Mouse (Mus musculus) liver, embryonic 14.5 days (tissue): ENCODE data around the gene Cep295nl. TPM values are rescaled to one million over a fixed set of nuclear protein-coding genes. Genes with fewer than 3 reads are reported as not detected.
A peak's percentile ranks its signal among the peaks of the same experiment; 100 is the strongest.

Experiments used
- ATAC-seq: fragments of 200-750 bp; cut with Nextera tagmentation; 2 replicates; pipeline ENCODE4 v1.8.0; 2017; ENCODE audit warnings: moderate number of reproducible peaks, mild to moderate bottlenecking, moderate library complexity; ENCODE audit not compliant: insufficient read depth
- DNase-seq, 3 experiments: peaks; one replicate each; pipeline ENCODE4 v3.0.0-alpha.2; 2012 to 2013; ENCODE audit warnings: low read depth in 3 of 3, low spot score in 3 of 3
- H3K27ac ChIP-seq: fragments of 300-500 bp; sonication (generic); 2 replicates; pipeline ENCODE4 v1.5.1; 2014; ENCODE audit warnings: moderate library complexity, mild to moderate bottlenecking, control low read depth, inconsistent platforms
- H3K27me3 ChIP-seq: fragments of 300-500 bp; sonication (generic); 2 replicates; pipeline ENCODE4 v1.6.1; 2014; ENCODE audit warnings: mild to moderate bottlenecking, low read length, moderate library complexity; ENCODE audit not compliant: control insufficient read depth, insufficient read depth
- H3K36me3 ChIP-seq: fragments of 300-500 bp; sonication (generic); replicated peaks from 2 replicates; pipeline ENCODE4 v1.6.1; 2014; ENCODE audit warnings: low read depth; ENCODE audit not compliant: control insufficient read depth, insufficient read depth
- H3K4me1 ChIP-seq, 2 experiments: fragments of 200-500 bp in 1 of 2; fragments of 300-500 bp in 1 of 2; sonication (generic) in 1 of 2; replicated peaks; 2 replicates each; pipeline ENCODE4 v1.6.1; 2012 to 2014; ENCODE audit warnings: antibody characterized with exemption in 1 of 2, inconsistent platforms in 1 of 2, low read length in 1 of 2; ENCODE audit not compliant: control insufficient read depth in 2 of 2, insufficient read depth in 2 of 2
- H3K4me2 ChIP-seq: fragments of 300-500 bp; sonication (generic); 2 replicates; pipeline ENCODE4 v1.6.1; 2014; ENCODE audit warnings: low read depth, mild to moderate bottlenecking, control low read depth, moderate library complexity
- H3K4me3 ChIP-seq, 2 experiments: fragments of 200-500 bp in 1 of 2; fragments of 300-500 bp in 1 of 2; sonication (generic) in 1 of 2; 2 replicates each; pipeline ENCODE4 v1.5.1; 2012 to 2014; ENCODE audit warnings: low read depth in 2 of 2, low read length in 2 of 2, mild to moderate bottlenecking in 2 of 2, control low read depth in 1 of 2, inconsistent platforms in 1 of 2, moderate library complexity in 1 of 2; ENCODE audit not compliant: insufficient read depth in 1 of 2
- H3K9ac ChIP-seq: fragments of 300-500 bp; sonication (generic); replicated peaks from 2 replicates; pipeline ENCODE4 v1.6.1; 2014; ENCODE audit warnings: mild to moderate bottlenecking, control low read depth, moderate library complexity
- H3K9me3 ChIP-seq: fragments of 300-500 bp; sonication (generic); 2 replicates; pipeline ENCODE4 v1.6.1; 2016; ENCODE audit warnings: low read length, mixed read lengths; ENCODE audit not compliant: control insufficient read depth
- CTCF ChIP-seq: IDR thresholded peaks from 2 replicates; pipeline ENCODE4 v1.5.1; 2016; ENCODE audit warnings: antibody characterized with exemption, low read depth, control low read depth
- EP300 ChIP-seq: IDR thresholded peaks from 2 replicates; pipeline ENCODE4 v1.6.1; 2016; ENCODE audit warnings: antibody characterized with exemption, low read depth
- WGBS: fragments of 180-500 bp; shearing (Covaris S2); extraction: QIAGEN DNeasy Blood & Tissue Kit; methylation state at CpG from one replicate; pipeline ENCODE4 v1.1.7; 2014; ENCODE audit not compliant: insufficient replicate concordance; 5-methylcytosine and 5-hydroxymethylcytosine counted together
- polyA plus RNA-seq, 2 experiments: library from polyadenylated mRNA; depleted of rRNA in 1 of 2; stranded (reverse) in 1 of 2; unstranded in 1 of 2; fragments of >200 nt; fragmentation: Nextera tagmentation in 1 of 2; extraction: Ambion mirVana in 1 of 2; gene quantifications; 2 replicates each; pipeline versions ENCODE4 v1.2.1 to v1.2.3; 2012 to 2014

Cep295nl gene
- polyA plus RNA-seq, 2 experiments, result 0.04 TPM; not detected in 1

GRCm38 (mm10) chr11:118289562-118289961 lies 52.7 kb downstream of the Cep295nl start:
- Histone ChIP-seq H3K27ac (peak overlapping the region; percentile 6; the same call in 1 of the 2 replicates), H3K36me3 (peaks cover 13% of the 10 kb centered on the region; the same call in 1 of the 2 replicates), H3K9me3 (no peaks in the 10 kb centered on the region), H3K4me2 (peak overlapping the region; percentile 95), H3K4me3 (peak overlapping the region; percentile 66 to 85), H3K9ac (peak overlapping the region; percentile 77), H3K4me1 (peaks cover 7 to 12% of the 10 kb centered on the region in 2 experiments), H3K27me3 (no peaks in the 10 kb centered on the region)
- under 1% methylated on average over 22 of the region's 22 CpGs for WGBS
- TF ChIP-seq CTCF, result no peak
- no peak for TF ChIP-seq EP300
- ATAC-seq (peak; percentile 4; the same call in 1 of the 2 replicates), DNase-seq (no peak)

GRCm38 (mm10) chr11:118289037-118289511 lies 53.2 kb downstream of the Cep295nl start:
- TF ChIP-seq CTCF (no peak), EP300 (no peak)

DNA sequence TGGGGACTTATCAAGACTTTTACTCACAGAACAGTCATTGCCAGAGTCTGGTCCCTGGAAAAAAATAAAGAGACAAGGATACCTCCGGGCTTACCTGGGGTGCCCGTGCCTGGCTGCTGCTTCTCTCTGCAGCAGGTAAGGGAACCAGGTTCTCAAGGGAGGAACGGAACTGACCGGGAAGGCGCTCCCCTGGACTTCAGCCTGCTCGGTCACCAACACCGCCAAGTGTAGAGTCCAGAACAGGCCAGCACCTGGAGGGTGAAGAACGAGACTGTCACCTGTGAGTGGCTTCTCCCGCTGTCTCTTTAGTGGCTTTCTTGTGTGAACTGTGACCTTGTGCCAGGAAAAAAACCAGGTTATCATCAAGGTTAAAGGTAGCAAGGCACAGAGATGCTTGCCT lies 54.7 kb downstream of the Cep295nl start:
- TF ChIP-seq CTCF (no peak), EP300 (no peak)
- Histone ChIP-seq H3K27me3 (no peaks in the 10 kb centered on the region), H3K36me3 (peaks cover 22% of the 10 kb centered on the region)

More at GRCm38 (mm10) chr11:118289037-118289511, 53.2 kb downstream of the Cep295nl start:
- Histone ChIP-seq H3K9ac (peak overlapping the region; percentile 77), H3K4me1 (peaks cover 7 to 12% of the 10 kb centered on the region in 2 experiments), H3K4me2 (peak overlapping the region; percentile 95), H3K4me3 (peak overlapping the region; percentile 66 to 85), H3K27ac (no peak overlapping the region), H3K27me3 (no peaks in the 10 kb centered on the region), H3K9me3 (no peaks in the 10 kb centered on the region), H3K36me3 (peaks cover 13% of the 10 kb centered on the region; the same call in 1 of the 2 replicates)
- peak in 2 of 3 experiments; percentile 26 to 49 for DNase-seq
- WGBS, result under 1% methylated on average over 16 of the region's 16 CpGs
- ATAC-seq, result no peak

GRCm38 (mm10) chr11:118286434-118286833 lies 55.9 kb downstream of the Cep295nl start:
- no peak overlapping the region for H3K9ac ChIP-seq
- no peak overlapping the region for H3K27ac ChIP-seq

More for the DNA sequence above, 54.7 kb downstream of the Cep295nl start:
- Histone ChIP-seq H3K9ac (no peak overlapping the region), H3K4me3 (no peak overlapping the region), H3K4me2 (no peak overlapping the region), H3K27ac (no peak overlapping the region), H3K4me1 (peaks cover 7 to 12% of the 10 kb centered on the region in 2 experiments), H3K9me3 (no peaks in the 10 kb centered on the region)
- WGBS, result 83% methylated on average over 9 of the region's 9 CpGs
- ATAC-seq (no peak), DNase-seq (no peak)

GRCm38 (mm10) chr11:118285791-118286190 lies 56.5 kb downstream of the Cep295nl start:
- Histone ChIP-seq H3K27me3 (no peaks in the 10 kb centered on the region), H3K4me1 (peaks cover 7 to 12% of the 10 kb centered on the region in 2 experiments), H3K36me3 (peaks cover 24% of the 10 kb centered on the region), H3K9me3 (no peaks in the 10 kb centered on the region), H3K9ac (no peak overlapping the region), H3K27ac (no peak overlapping the region), H3K4me3 (no peak overlapping the region), H3K4me2 (no peak overlapping the region)
- TF ChIP-seq CTCF (no peak), EP300 (no peak)
- 84% methylated on average over 13 of the region's 13 CpGs for WGBS
- no peak for ATAC-seq
- DNase-seq, result no peak

More at GRCm38 (mm10) chr11:118286434-118286833, 55.9 kb downstream of the Cep295nl start:
- H3K4me3 ChIP-seq, result no peak overlapping the region
- peaks cover 7 to 12% of the 10 kb centered on the region in 2 experiments for H3K4me1 ChIP-seq
- no peak for DNase-seq
- no peaks in the 10 kb centered on the region for H3K27me3 ChIP-seq
- 80% methylated on average over 9 of the region's 9 CpGs for WGBS
- no peak for ATAC-seq
- no peaks in the 10 kb centered on the region for H3K9me3 ChIP-seq
- peaks cover 24% of the 10 kb centered on the region for H3K36me3 ChIP-seq
- H3K4me2 ChIP-seq, result no peak overlapping the region
- no peak for TF ChIP-seq EP300
- TF ChIP-seq CTCF, result no peak

Other genes starting within 250 kb of the Cep295nl start
- 0.10 and 0.18 TPM in 2 replicates for gene Dnah17, start 211.9 kb downstream of the Cep295nl start, polyA plus RNA-seq (2012; rRNA removed)
- gene Dnah17, start 211.9 kb downstream of the Cep295nl start, polyA plus RNA-seq (2014; fragmentation: Nextera tagmentation; extraction: Ambion mirVana), result 0.04 and 0.23 TPM in 2 replicates
- 2.1 and 2.7 TPM in 2 replicates for gene Cyth1, start 93.9 kb downstream of the Cep295nl start, polyA plus RNA-seq (2012; rRNA removed)
- 1.7 and 1.9 TPM in 2 replicates for gene Cyth1, start 93.9 kb downstream of the Cep295nl start, polyA plus RNA-seq (2014; fragmentation: Nextera tagmentation; extraction: Ambion mirVana)
- gene Usp36, start 52.3 kb downstream of the Cep295nl start, polyA plus RNA-seq (2012; rRNA removed), result 5.1 and 5.3 TPM in 2 replicates
- 4.1 and 4.6 TPM in 2 replicates for gene Usp36, start 52.3 kb downstream of the Cep295nl start, polyA plus RNA-seq (2014; fragmentation: Nextera tagmentation; extraction: Ambion mirVana)
- 1.9 and 3.2 TPM in 2 replicates for gene Timp2, start 13.2 kb upstream of the Cep295nl start, polyA plus RNA-seq (2012; rRNA removed)
- gene Timp2, start 13.2 kb upstream of the Cep295nl start, polyA plus RNA-seq (2014; fragmentation: Nextera tagmentation; extraction: Ambion mirVana), result 4.6 and 5.7 TPM in 2 replicates
- 36.6 and 43.8 TPM in 2 replicates for gene Lgals3bp, start 59.6 kb upstream of the Cep295nl start, polyA plus RNA-seq (2012; rRNA removed)
- 30.1 and 32.6 TPM in 2 replicates for gene Lgals3bp, start 59.6 kb upstream of the Cep295nl start, polyA plus RNA-seq (2014; fragmentation: Nextera tagmentation; extraction: Ambion mirVana)
- gene Cant1, start 76.6 kb upstream of the Cep295nl start, polyA plus RNA-seq (2012; rRNA removed), result 7.8 and 8.3 TPM in 2 replicates
- gene Cant1, start 76.6 kb upstream of the Cep295nl start, polyA plus RNA-seq (2014; fragmentation: Nextera tagmentation; extraction: Ambion mirVana), result 6.0 and 7.4 TPM in 2 replicates
- 0.93 and 1.1 TPM in 2 replicates for gene C1qtnf1, start 85.7 kb upstream of the Cep295nl start, polyA plus RNA-seq (2012; rRNA removed)
- 0.90 and 1.4 TPM in 2 replicates for gene C1qtnf1, start 85.7 kb upstream of the Cep295nl start, polyA plus RNA-seq (2014; fragmentation: Nextera tagmentation; extraction: Ambion mirVana)
- gene Engase, start 134.3 kb upstream of the Cep295nl start, polyA plus RNA-seq (2012; rRNA removed), result 4.1 and 4.7 TPM in 2 replicates
- 6.5 and 6.6 TPM in 2 replicates for gene Engase, start 134.3 kb upstream of the Cep295nl start, polyA plus RNA-seq (2014; fragmentation: Nextera tagmentation; extraction: Ambion mirVana)